Mouse (Mus musculus): Measurements from ENCODE around the gene Pif1. TPM values are rescaled to one million over a fixed set of nuclear protein-coding genes. Genes with fewer than 3 reads are reported as not detected.
A peak's percentile ranks its signal among the peaks of the same experiment; 100 is the strongest.

Gene Pif1
- polyA plus RNA-seq, 1 experiment from 2014 or later: 2.1 TPM

- ATAC-seq: no peak
- no peak overlapping the region for H3K4me3 ChIP-seq (ENCODE audit: low read depth, low read length)
- H3K9ac ChIP-seq (ENCODE audit: low read depth, low read length): no peak overlapping the region
- H3K4me1 ChIP-seq (ENCODE audit: control insufficient read depth, insufficient read depth, low read length): no peaks in the 10 kb centered on the region
- no peak overlapping the region for H3K4me2 ChIP-seq (ENCODE audit: low read length)
- no peak overlapping the region for H3K27ac ChIP-seq (ENCODE audit: low read length)
- WGBS: 84% methylated on average over 6 of the region's 6 CpGs
- no peaks in the 10 kb centered on the region for H3K36me3 ChIP-seq (ENCODE audit: control insufficient read depth, insufficient read depth, low read length)
- no peaks in the 10 kb centered on the region for H3K9me3 ChIP-seq (replicated peaks; ENCODE audit: control insufficient read depth, low read length, poor library complexity, severe bottlenecking)
- H3K27me3 ChIP-seq (ENCODE audit: control insufficient read depth, insufficient read depth, low read depth, low read length): no peaks in the 10 kb centered on the region
These were observed 17.4 kb upstream of the Pif1 start for GRCm38 (mm10) chr9:65569491-65569971.

- no peak overlapping the region for H3K9ac ChIP-seq (ENCODE audit: low read depth, low read length)
- H3K4me1 ChIP-seq (ENCODE audit: control insufficient read depth, insufficient read depth, low read length): 0 out of 2 replicates have a peak, but pooled peaks cover 3% of the 10 kb centered on the region
- no peak overlapping the region for H3K4me3 ChIP-seq (ENCODE audit: low read depth, low read length)
- H3K27ac ChIP-seq (ENCODE audit: low read length): no peak overlapping the region
- H3K27me3 ChIP-seq (ENCODE audit: control insufficient read depth, insufficient read depth, low read depth, low read length): no peaks in the 10 kb centered on the region
- no peak overlapping the region for H3K4me2 ChIP-seq (ENCODE audit: low read length)
- no peaks in the 10 kb centered on the region for H3K36me3 ChIP-seq (ENCODE audit: control insufficient read depth, insufficient read depth, low read length)
- H3K9me3 ChIP-seq (replicated peaks; ENCODE audit: control insufficient read depth, low read length, poor library complexity, severe bottlenecking): no peaks in the 10 kb centered on the region
- ATAC-seq: no peak
- WGBS: 78% methylated on average over 6 of the region's 6 CpGs
These were observed 14.1 kb upstream of the Pif1 start for GRCm38 (mm10) chr9:65572837-65573236.

- ATAC-seq: no peak
- H3K27ac ChIP-seq (ENCODE audit: low read length): no peak overlapping the region
- H3K4me2 ChIP-seq (ENCODE audit: low read length): no peak overlapping the region
- H3K36me3 ChIP-seq (ENCODE audit: control insufficient read depth, insufficient read depth, low read length): no peaks in the 10 kb centered on the region
- H3K9me3 ChIP-seq (replicated peaks; ENCODE audit: control insufficient read depth, low read length, poor library complexity, severe bottlenecking): no peaks in the 10 kb centered on the region
- no peak overlapping the region for H3K4me3 ChIP-seq (ENCODE audit: low read depth, low read length)
- H3K4me1 ChIP-seq (ENCODE audit: control insufficient read depth, insufficient read depth, low read length): 0 out of 2 replicates have a peak, but pooled peaks cover 3% of the 10 kb centered on the region
- H3K9ac ChIP-seq (ENCODE audit: low read depth, low read length): no peak overlapping the region
- H3K27me3 ChIP-seq (ENCODE audit: control insufficient read depth, insufficient read depth, low read depth, low read length): no peaks in the 10 kb centered on the region
- 85% methylated on average over 11 of the region's 11 CpGs for WGBS
These were observed 12.2 kb upstream of the Pif1 start for GRCm38 (mm10) chr9:65574513-65575392.

- H3K27me3 ChIP-seq (ENCODE audit: control insufficient read depth, insufficient read depth, low read depth, low read length): no peaks in the 10 kb centered on the region
- no peak overlapping the region for H3K4me2 ChIP-seq (ENCODE audit: low read length)
- H3K4me1 ChIP-seq (ENCODE audit: control insufficient read depth, insufficient read depth, low read length): peaks cover 4% of the 10 kb centered on the region; the same call in 1 of the 2 replicates
- WGBS: 73% methylated on average over 8 of the region's 8 CpGs
- H3K9me3 ChIP-seq (replicated peaks; ENCODE audit: control insufficient read depth, low read length, poor library complexity, severe bottlenecking): no peaks in the 10 kb centered on the region
- H3K36me3 ChIP-seq (ENCODE audit: control insufficient read depth, insufficient read depth, low read length): no peaks in the 10 kb centered on the region
- H3K27ac ChIP-seq (ENCODE audit: low read length): no peak overlapping the region
- H3K4me3 ChIP-seq (ENCODE audit: low read depth, low read length): no peak overlapping the region
- H3K9ac ChIP-seq (ENCODE audit: low read depth, low read length): no peak overlapping the region
- ATAC-seq: no peak
These were observed 11.4 kb upstream of the Pif1 start for GRCm38 (mm10) chr9:65575393-65576196.

GRCm38 (mm10) chr9:65576861-65577510 is 10.0 kb upstream of the Pif1 start:
- Histone ChIP-seq H3K4me3 (ENCODE audit: low read depth, low read length) (no peak overlapping the region), H3K4me1 (ENCODE audit: control insufficient read depth, insufficient read depth, low read length) (peaks cover 6% of the 10 kb centered on the region; the same call in 1 of the 2 replicates), H3K4me2 (ENCODE audit: low read length) (no peak overlapping the region), H3K36me3 (ENCODE audit: control insufficient read depth, insufficient read depth, low read length) (no peaks in the 10 kb centered on the region), H3K27ac (ENCODE audit: low read length) (no peak overlapping the region), H3K9me3 (replicated peaks; ENCODE audit: control insufficient read depth, low read length, poor library complexity, severe bottlenecking) (no peaks in the 10 kb centered on the region), H3K27me3 (ENCODE audit: control insufficient read depth, insufficient read depth, low read depth, low read length) (no peaks in the 10 kb centered on the region), H3K9ac (ENCODE audit: low read depth, low read length) (no peak overlapping the region)
- no peak for ATAC-seq
- 32% methylated on average over 7 of the region's 7 CpGs for WGBS

- Histone ChIP-seq H3K27me3 (ENCODE audit: control insufficient read depth, insufficient read depth, low read depth, low read length) (no peaks in the 10 kb centered on the region), H3K36me3 (ENCODE audit: control insufficient read depth, insufficient read depth, low read length) (no peaks in the 10 kb centered on the region), H3K9ac (ENCODE audit: low read depth, low read length) (no peak overlapping the region), H3K4me1 (ENCODE audit: control insufficient read depth, insufficient read depth, low read length) (peaks cover 6% of the 10 kb centered on the region; the same call in 1 of the 2 replicates), H3K9me3 (replicated peaks; ENCODE audit: control insufficient read depth, low read length, poor library complexity, severe bottlenecking) (no peaks in the 10 kb centered on the region), H3K27ac (ENCODE audit: low read length) (no peak overlapping the region), H3K4me2 (ENCODE audit: low read length) (no peak overlapping the region), H3K4me3 (ENCODE audit: low read depth, low read length) (no peak overlapping the region)
- ATAC-seq: no peak
- 82% methylated on average over 4 of the region's 4 CpGs for whole genome bisulfite sequencing
These were observed 9.3 kb upstream of the Pif1 start for GRCm38 (mm10) chr9:65577511-65578196.

GRCm38 (mm10) chr9:65578801-65579249 is 8.1 kb upstream of the Pif1 start:
- Histone ChIP-seq H3K4me2 (ENCODE audit: low read length) (peak overlapping the region; percentile 81), H3K9ac (ENCODE audit: low read depth, low read length) (no peak overlapping the region), H3K36me3 (ENCODE audit: control insufficient read depth, insufficient read depth, low read length) (no peaks in the 10 kb centered on the region), H3K9me3 (replicated peaks; ENCODE audit: control insufficient read depth, low read length, poor library complexity, severe bottlenecking) (no peaks in the 10 kb centered on the region), H3K27ac (ENCODE audit: low read length) (no peak overlapping the region), H3K4me3 (ENCODE audit: low read depth, low read length) (no peak overlapping the region), H3K4me1 (ENCODE audit: control insufficient read depth, insufficient read depth, low read length) (peaks cover 6% of the 10 kb centered on the region; the same call in 1 of the 2 replicates), H3K27me3 (ENCODE audit: control insufficient read depth, insufficient read depth, low read depth, low read length) (no peaks in the 10 kb centered on the region)
- WGBS: 63% methylated on average over 9 of the region's 9 CpGs
- no peak for ATAC-seq

GRCm38 (mm10) chr9:65579781-65580371 is 7.1 kb upstream of the Pif1 start, which contains the start of gene Plekho2:
Gene Plekho2 (minus strand): TSS chr9:65580040.
- WGBS: 1% methylated on average over 35 of the region's 45 CpGs
- H3K9me3 ChIP-seq (replicated peaks; ENCODE audit: control insufficient read depth, low read length, poor library complexity, severe bottlenecking): no peaks in the 10 kb centered on the region
- peak within 1 kb of the TSS; percentile 55 for H3K4me3 ChIP-seq (ENCODE audit: low read depth, low read length)
- no peaks in the 10 kb centered on the region for H3K27me3 ChIP-seq (ENCODE audit: control insufficient read depth, insufficient read depth, low read depth, low read length)
- H3K36me3 ChIP-seq (ENCODE audit: control insufficient read depth, insufficient read depth, low read length): no peaks in the 10 kb centered on the region
- H3K9ac ChIP-seq (ENCODE audit: low read depth, low read length): peak within 1 kb of the TSS; percentile 60
- H3K27ac ChIP-seq (ENCODE audit: low read length): peak within 1 kb of the TSS; percentile 57; the same call in 1 of the 2 replicates
- H3K4me1 ChIP-seq (ENCODE audit: control insufficient read depth, insufficient read depth, low read length): peaks cover 6% of the 10 kb centered on the region; the same call in 1 of the 2 replicates
- peak; percentile 89 for ATAC-seq
- H3K4me2 ChIP-seq (ENCODE audit: low read length): peak within 1 kb of the TSS; percentile 81
